Mouse (Mus musculus): ENCODE results near the gene Osbpl11.
"Not testable (repeated sequence)": the region's sequence is repeated elsewhere in the genome, so short reads cannot be mapped to it uniquely, and the experiment has no call there.

The Osbpl11 gene

GRCm38 (mm10) chr16:33177722-33178121 is 7.1 kb upstream of the Osbpl11 start:
- DNase-seq (ENCODE audit: low read depth), result no peak

- DNase-seq (ENCODE audit: low read depth), result no peak
These were observed 6.4 kb upstream of the Osbpl11 start for GRCm38 (mm10) chr16:33178278-33179074.

- DNase-seq (ENCODE audit: low read depth), result peak; percentile 30
These were observed 5.6 kb upstream of the Osbpl11 start for GRCm38 (mm10) chr16:33179222-33179621.

GRCm38 (mm10) chr16:33179911-33180310 is 5.0 kb upstream of the Osbpl11 start:
- no peak for DNase-seq (ENCODE audit: low read depth)

GRCm38 (mm10) chr16:33180793-33181192 is 4.1 kb upstream of the Osbpl11 start:
- no peak for DNase-seq (ENCODE audit: low read depth)

GRCm38 (mm10) chr16:33185261-33186046 is 583 bp downstream of the Osbpl11 start:
- peak; percentile 69 for DNase-seq (ENCODE audit: low read depth)

GRCm38 (mm10) chr16:33186134-33186533 is 1.3 kb downstream of the Osbpl11 start:
- peak; percentile 52 for DNase-seq (ENCODE audit: low read depth)

- no peak for DNase-seq (ENCODE audit: low read depth)
These were observed 3.2 kb downstream of the Osbpl11 start for GRCm38 (mm10) chr16:33188076-33188475.

- DNase-seq (ENCODE audit: low read depth), result no peak
These were observed 6.8 kb downstream of the Osbpl11 start for GRCm38 (mm10) chr16:33191671-33192091.

GRCm38 (mm10) chr16:33192280-33192679 is 7.4 kb downstream of the Osbpl11 start:
- DNase-seq (ENCODE audit: low read depth), result no peak

- DNase-seq (ENCODE audit: low read depth), result peak; percentile 70
These were observed 8.8 kb downstream of the Osbpl11 start for GRCm38 (mm10) chr16:33193649-33194048.

- peak; percentile 60 for DNase-seq (ENCODE audit: low read depth)
These were observed 10.9 kb downstream of the Osbpl11 start for GRCm38 (mm10) chr16:33195686-33196313.

GRCm38 (mm10) chr16:33196578-33196977 is 11.7 kb downstream of the Osbpl11 start:
- no peak for DNase-seq (ENCODE audit: low read depth)

- peak; percentile 26 for DNase-seq (ENCODE audit: low read depth)
These were observed 15.7 kb downstream of the Osbpl11 start for GRCm38 (mm10) chr16:33200589-33200988.

GRCm38 (mm10) chr16:33210812-33211211 is 25.9 kb downstream of the Osbpl11 start:
- no peak for DNase-seq (ENCODE audit: low read depth)

GRCm38 (mm10) chr16:33216313-33217003 is 31.6 kb downstream of the Osbpl11 start:
- no peak for DNase-seq (ENCODE audit: low read depth)

GRCm38 (mm10) chr16:33217553-33218085 is 32.7 kb downstream of the Osbpl11 start:
- DNase-seq (ENCODE audit: low read depth), result not testable (repeated sequence)

GRCm38 (mm10) chr16:33222482-33222881 is 37.6 kb downstream of the Osbpl11 start:
- no peak for DNase-seq (ENCODE audit: low read depth)

- DNase-seq (ENCODE audit: low read depth), result no peak
These were observed 39.5 kb downstream of the Osbpl11 start for GRCm38 (mm10) chr16:33224381-33224780.

GRCm38 (mm10) chr16:33234128-33234527 is 49.3 kb downstream of the Osbpl11 start:
- no peak for DNase-seq (ENCODE audit: low read depth)

GRCm38 (mm10) chr16:33236151-33236550 is 51.3 kb downstream of the Osbpl11 start:
- DNase-seq (ENCODE audit: low read depth), result no peak

GRCm38 (mm10) chr16:33239305-33239704 is 54.4 kb downstream of the Osbpl11 start:
- DNase-seq (ENCODE audit: low read depth), result no peak
